Mouse (Mus musculus) olfactory bulb, adult 2 months (tissue): ENCODE results near the gene Sik1.

Experiments used
- CTCF ChIP-seq: fragments of 200-500 bp; IDR thresholded peaks from 2 replicates; pipeline ENCODE4 v1.5.1; 2012; ENCODE audit warnings: low read depth, mild to moderate bottlenecking, low read length, moderate library complexity; ENCODE audit not compliant: insufficient read depth
- POLR2A ChIP-seq: fragments of 200-500 bp; IDR thresholded peaks from 2 replicates; pipeline ENCODE4 v1.6.1; 2012; ENCODE audit warnings: mild to moderate bottlenecking, low read depth, low read length, moderate library complexity; ENCODE audit not compliant: insufficient read depth

DNA sequence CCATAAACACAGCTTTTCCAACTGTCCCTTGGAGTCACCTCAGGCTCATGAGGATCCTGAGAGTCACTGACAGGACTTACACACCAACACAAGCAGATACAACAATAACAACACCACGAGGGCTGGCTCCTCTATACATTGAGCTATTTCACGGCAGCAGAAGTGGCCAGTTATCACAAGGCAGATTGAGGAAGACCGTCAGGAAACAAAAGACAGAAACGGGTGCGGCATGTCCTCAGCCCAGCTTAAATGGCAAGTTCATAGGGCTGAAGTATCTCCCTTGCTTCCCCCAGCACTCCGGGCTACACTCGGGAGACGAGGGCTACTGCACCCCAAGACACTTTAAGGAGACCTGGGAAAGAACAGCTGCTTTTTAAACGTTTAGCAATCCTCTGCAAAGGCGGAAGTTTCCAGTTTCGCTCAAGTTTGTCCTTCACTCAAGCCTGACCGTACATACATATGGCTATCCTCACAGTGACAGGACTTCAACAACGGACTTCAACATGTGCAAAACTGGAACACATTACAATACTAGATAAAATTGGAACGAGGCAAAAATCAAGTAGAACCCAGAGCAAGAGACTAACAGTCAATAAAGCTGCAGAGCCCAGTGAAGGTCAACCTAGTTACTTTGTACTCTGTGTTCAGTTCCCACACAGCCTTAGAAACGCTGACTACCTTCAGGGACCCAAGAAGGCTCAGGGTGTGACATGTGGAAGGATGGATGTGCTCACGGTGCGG lies 2.0 kb downstream of the Sik1 start:
- no peak for TF ChIP-seq CTCF
- no peak for TF ChIP-seq POLR2A
